Mouse (Mus musculus): Measurements from ENCODE around the gene Ramp1. TPM values are rescaled to one million over a fixed set of nuclear protein-coding genes. Genes with fewer than 3 reads are reported as not detected.

Ramp1 gene
- total and polyA plus RNA-seq, 2 experiments from 2014 or later: 22.4 to 29.4 TPM

DNA sequence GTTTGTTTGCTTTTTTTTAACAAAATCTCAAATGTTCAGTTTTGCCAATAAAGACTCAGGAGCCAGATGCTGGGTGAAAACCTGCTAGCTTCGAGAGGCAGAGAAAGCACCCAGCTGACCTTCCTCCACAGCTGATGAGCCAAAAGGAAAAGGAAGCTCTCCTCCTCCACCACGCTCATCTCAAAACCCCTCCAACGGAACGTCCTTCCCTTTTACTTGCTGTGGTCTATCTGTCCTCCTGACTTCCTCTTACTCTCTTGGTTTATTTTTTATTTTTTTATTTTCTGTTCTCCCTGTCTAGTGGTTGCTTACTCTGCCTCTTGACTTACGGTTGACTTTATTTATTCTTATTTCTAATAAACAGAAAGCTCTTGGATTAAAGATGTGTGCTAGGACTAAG, 55.8 kb downstream of the Ramp1 start:
- DNase-seq (ENCODE audit: low spot score) (no peak), ATAC-seq (ENCODE audit: low FRiP score) (no peak)
- no peak overlapping the region for H3K4me3 ChIP-seq (ENCODE audit: low read depth, low read length)
- WGBS: 83% methylated on average over 5 of the region's 5 CpGs
- H3K9ac ChIP-seq (replicated peaks; ENCODE audit: low read length, poor library complexity, severe bottlenecking): no peak overlapping the region
- H3K9me3 ChIP-seq (ENCODE audit: low read length): no peaks in the 10 kb centered on the region
- TF ChIP-seq CTCF (IDR thresholded peaks at IDR 0.05): no peak
- no peak overlapping the region for H3K27ac ChIP-seq (ENCODE audit: low read depth, low read length)
- H3K27me3 ChIP-seq (ENCODE audit: insufficient read depth, low read length): no peaks in the 10 kb centered on the region
- no peaks in the 10 kb centered on the region for H3K4me1 ChIP-seq (ENCODE audit: insufficient read depth, low read length)
- H3K36me3 ChIP-seq (ENCODE audit: insufficient read depth, low read length): no peaks in the 10 kb centered on the region
- H3K4me2 ChIP-seq (ENCODE audit: low read depth, low read length, poor library complexity, severe bottlenecking): no peak overlapping the region

DNA sequence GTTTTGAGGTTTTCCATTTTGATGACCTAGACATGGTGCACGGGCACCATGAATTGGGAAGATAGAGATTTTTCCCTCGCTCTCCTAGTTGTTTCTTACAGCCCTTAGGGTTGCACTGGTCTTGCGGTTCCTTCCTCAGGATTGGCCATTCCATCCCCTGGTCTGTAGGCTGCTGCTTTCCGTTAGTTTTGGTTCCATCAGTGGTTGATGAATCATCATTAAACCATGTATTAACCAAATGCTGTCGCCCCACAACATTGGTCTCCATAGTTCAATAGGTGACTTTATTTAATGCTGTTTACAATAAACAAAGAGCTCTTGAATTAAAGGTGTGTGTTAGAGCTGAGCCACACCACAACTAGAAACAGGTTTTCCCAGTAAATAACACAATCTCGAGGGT, 58.1 kb downstream of the Ramp1 start:
- no peaks in the 10 kb centered on the region for H3K27me3 ChIP-seq (ENCODE audit: insufficient read depth, low read length)
- no peak for TF ChIP-seq CTCF (IDR thresholded peaks at IDR 0.05)
- ATAC-seq (ENCODE audit: low FRiP score): no peak

DNA sequence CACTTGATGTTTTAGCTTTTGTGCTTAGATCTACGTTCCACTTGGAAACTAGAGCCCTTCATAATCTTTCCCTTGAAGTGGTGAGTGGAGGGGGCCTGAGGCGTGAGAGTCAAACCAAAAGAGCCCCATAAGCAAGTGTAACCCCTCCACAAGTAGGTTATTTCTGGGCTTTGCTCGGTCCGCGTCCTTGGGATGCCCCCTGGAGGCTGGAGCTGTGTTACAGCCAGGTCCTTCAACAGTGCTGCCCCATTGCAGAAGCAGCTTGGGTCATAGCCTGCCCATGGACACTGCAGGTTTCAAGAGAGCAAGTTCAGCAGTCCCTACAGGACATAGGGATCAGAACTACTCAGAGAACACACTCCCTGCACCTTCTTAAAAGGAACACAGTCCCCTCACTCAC, 59.5 kb downstream of the Ramp1 start:
- 23% methylated on average over 5 of the region's 5 CpGs for WGBS

More for the DNA sequence above, 58.1 kb downstream of the Ramp1 start:
- no peak overlapping the region for H3K4me3 ChIP-seq (ENCODE audit: low read depth, low read length)
- H3K27ac ChIP-seq (ENCODE audit: low read depth, low read length): no peak overlapping the region
- H3K9me3 ChIP-seq (ENCODE audit: low read length): no peaks in the 10 kb centered on the region
- H3K9ac ChIP-seq (replicated peaks; ENCODE audit: low read length, poor library complexity, severe bottlenecking): no peak overlapping the region
- DNase-seq (ENCODE audit: low spot score): no peak
- WGBS: 80% methylated on average over 6 of the region's 6 CpGs
- H3K4me2 ChIP-seq (ENCODE audit: low read depth, low read length, poor library complexity, severe bottlenecking): no peak overlapping the region
- H3K36me3 ChIP-seq (ENCODE audit: insufficient read depth, low read length): no peaks in the 10 kb centered on the region
- H3K4me1 ChIP-seq (ENCODE audit: insufficient read depth, low read length): no peaks in the 10 kb centered on the region

DNA sequence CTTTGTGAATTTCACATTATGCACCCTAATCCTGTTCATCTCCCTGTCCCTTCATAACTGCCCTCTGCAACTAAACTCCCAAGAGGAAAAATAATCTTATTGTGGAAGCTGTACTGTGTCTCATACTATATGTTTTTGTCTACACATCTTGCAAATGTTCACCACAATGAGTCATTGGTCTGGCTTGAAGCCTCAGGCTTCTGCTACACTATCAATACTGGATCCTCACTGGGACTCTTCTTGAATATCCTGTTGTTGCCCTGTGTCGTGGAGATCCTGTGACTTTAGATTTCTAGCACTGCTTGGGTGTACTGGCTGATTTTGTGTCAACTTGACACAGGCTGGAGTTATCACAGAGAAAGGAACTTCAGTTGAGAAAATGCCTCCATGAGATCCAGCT, 60.2 kb downstream of the Ramp1 start:
- Histone ChIP-seq H3K4me3 (ENCODE audit: low read depth, low read length) (no peak overlapping the region), H3K36me3 (ENCODE audit: insufficient read depth, low read length) (no peaks in the 10 kb centered on the region), H3K27me3 (ENCODE audit: insufficient read depth, low read length) (no peaks in the 10 kb centered on the region), H3K9me3 (ENCODE audit: low read length) (no peaks in the 10 kb centered on the region), H3K9ac (replicated peaks; ENCODE audit: low read length, poor library complexity, severe bottlenecking) (no peak overlapping the region), H3K4me1 (ENCODE audit: insufficient read depth, low read length) (no peaks in the 10 kb centered on the region), H3K27ac (ENCODE audit: low read depth, low read length) (no peak overlapping the region), H3K4me2 (ENCODE audit: low read depth, low read length, poor library complexity, severe bottlenecking) (no peak overlapping the region)
- 73% methylated on average over 1 of the region's 1 CpGs for WGBS
- no peak for TF ChIP-seq CTCF (IDR thresholded peaks at IDR 0.05)
- no peak for ATAC-seq (ENCODE audit: low FRiP score)
- no peak for DNase-seq (ENCODE audit: low spot score)

More for the DNA sequence above, 59.5 kb downstream of the Ramp1 start:
- Histone ChIP-seq H3K9me3 (ENCODE audit: low read length) (no peaks in the 10 kb centered on the region), H3K4me1 (ENCODE audit: insufficient read depth, low read length) (no peaks in the 10 kb centered on the region), H3K4me3 (ENCODE audit: low read depth, low read length) (no peak overlapping the region), H3K27me3 (ENCODE audit: insufficient read depth, low read length) (no peaks in the 10 kb centered on the region), H3K36me3 (ENCODE audit: insufficient read depth, low read length) (no peaks in the 10 kb centered on the region), H3K9ac (replicated peaks; ENCODE audit: low read length, poor library complexity, severe bottlenecking) (no peak overlapping the region), H3K27ac (ENCODE audit: low read depth, low read length) (no peak overlapping the region), H3K4me2 (ENCODE audit: low read depth, low read length, poor library complexity, severe bottlenecking) (no peak overlapping the region)
- DNase-seq (ENCODE audit: low spot score) (peak; percentile 40), ATAC-seq (ENCODE audit: low FRiP score) (no peak)
- TF ChIP-seq CTCF (IDR thresholded peaks at IDR 0.05): peak; percentile 74

DNA sequence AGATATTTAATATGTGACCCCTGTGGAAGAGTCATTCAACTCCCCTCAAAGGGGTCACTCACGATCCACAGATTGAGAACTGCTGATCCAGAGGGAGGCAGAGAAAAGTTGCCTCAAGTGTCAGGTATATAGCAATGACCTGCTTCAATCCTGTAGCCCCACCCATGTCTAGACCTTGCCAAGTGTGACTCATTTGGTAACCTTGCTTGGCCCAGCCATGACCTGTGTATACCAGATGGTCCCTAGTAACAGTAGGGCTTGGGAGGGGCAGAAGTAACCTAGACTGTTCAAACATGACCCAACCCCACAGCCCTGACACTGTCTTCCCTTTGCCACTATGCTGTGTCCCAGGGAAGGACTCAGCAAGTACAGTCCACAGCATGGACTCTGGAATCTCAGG, 61.1 kb downstream of the Ramp1 start:
- H3K27ac ChIP-seq (ENCODE audit: low read depth, low read length): no peak overlapping the region
- no peak for TF ChIP-seq CTCF (IDR thresholded peaks at IDR 0.05)
- no peaks in the 10 kb centered on the region for H3K27me3 ChIP-seq (ENCODE audit: insufficient read depth, low read length)
- H3K4me1 ChIP-seq (ENCODE audit: insufficient read depth, low read length): no peaks in the 10 kb centered on the region
- DNase-seq (ENCODE audit: low spot score) (no peak), ATAC-seq (ENCODE audit: low FRiP score) (no peak)
- H3K4me2 ChIP-seq (ENCODE audit: low read depth, low read length, poor library complexity, severe bottlenecking): no peak overlapping the region
- no peak overlapping the region for H3K4me3 ChIP-seq (ENCODE audit: low read depth, low read length)
- WGBS: 85% methylated on average over 1 of the region's 1 CpGs
- no peak overlapping the region for H3K9ac ChIP-seq (replicated peaks; ENCODE audit: low read length, poor library complexity, severe bottlenecking)
- H3K36me3 ChIP-seq (ENCODE audit: insufficient read depth, low read length): no peaks in the 10 kb centered on the region
- H3K9me3 ChIP-seq (ENCODE audit: low read length): no peaks in the 10 kb centered on the region

DNA sequence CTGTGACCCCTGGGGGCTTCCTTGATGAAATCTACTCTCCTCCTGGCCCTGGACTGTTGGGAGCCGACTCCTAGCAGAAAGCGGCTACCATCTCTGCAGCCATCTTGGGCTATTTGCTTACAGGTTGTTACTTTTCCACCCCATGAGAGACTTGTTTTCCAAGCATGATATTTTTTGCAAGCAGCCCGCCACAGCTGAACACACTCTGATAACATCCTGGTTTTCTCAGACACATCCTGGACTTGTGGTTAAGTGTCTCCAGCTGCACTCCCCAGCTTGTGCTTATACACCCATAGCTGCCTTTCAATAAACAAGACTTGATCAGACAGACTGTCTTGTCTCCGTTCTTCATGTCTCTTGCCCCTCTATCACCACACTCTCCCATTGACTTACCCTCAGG, 61.6 kb downstream of the Ramp1 start:
- ATAC-seq (ENCODE audit: low FRiP score): no peak
- H3K9me3 ChIP-seq (ENCODE audit: low read length): no peaks in the 10 kb centered on the region
- H3K4me3 ChIP-seq (ENCODE audit: low read depth, low read length): no peak overlapping the region
- no peak for TF ChIP-seq CTCF (IDR thresholded peaks at IDR 0.05)
- no peaks in the 10 kb centered on the region for H3K36me3 ChIP-seq (ENCODE audit: insufficient read depth, low read length)
- no peak overlapping the region for H3K27ac ChIP-seq (ENCODE audit: low read depth, low read length)
- DNase-seq (ENCODE audit: low spot score): no peak
- no peaks in the 10 kb centered on the region for H3K4me1 ChIP-seq (ENCODE audit: insufficient read depth, low read length)
- H3K27me3 ChIP-seq (ENCODE audit: insufficient read depth, low read length): no peaks in the 10 kb centered on the region
- WGBS: 82% methylated on average over 4 of the region's 4 CpGs
- H3K9ac ChIP-seq (replicated peaks; ENCODE audit: low read length, poor library complexity, severe bottlenecking): no peak overlapping the region
- H3K4me2 ChIP-seq (ENCODE audit: low read depth, low read length, poor library complexity, severe bottlenecking): no peak overlapping the region

Measured in midbrain, postnatal 0 days (tissue).